Mouse (Mus musculus): ENCODE data around the gene Ralgapb.
A peak's percentile ranks its signal among the peaks of the same experiment; 100 is the strongest.
"Not testable (repeated sequence)": the region's sequence is repeated elsewhere in the genome, so short reads cannot be mapped to it uniquely, and the experiment has no call there.

Ralgapb gene

DNA sequence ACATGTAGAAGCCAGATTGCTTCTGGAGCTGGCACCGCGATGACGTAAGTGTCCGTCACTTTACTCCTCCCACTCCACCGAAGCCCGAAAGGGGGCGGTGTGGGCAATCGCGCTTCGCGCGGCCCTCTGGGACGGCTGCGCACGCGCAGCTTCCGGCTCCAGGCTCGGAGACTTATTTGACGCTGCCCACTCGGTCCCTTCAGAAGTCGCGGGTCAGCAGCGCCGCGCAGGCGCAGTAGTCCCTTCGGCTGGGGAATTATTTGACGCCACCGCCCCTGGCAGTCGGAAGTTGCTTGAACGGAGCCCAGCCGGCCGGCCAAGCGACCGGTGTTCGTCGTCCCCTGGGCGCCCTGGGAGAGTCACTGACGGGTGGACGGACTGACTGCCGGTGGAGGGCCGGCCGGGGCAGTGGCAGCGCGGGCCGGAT lies at the start of gene Ralgapb:
TSS of gene Ralgapb (plus strand) at position 254 of the 427 bp plus-strand sequence.
- peak; percentile 96 for DNase-seq (ENCODE audit: low read depth)

DNA sequence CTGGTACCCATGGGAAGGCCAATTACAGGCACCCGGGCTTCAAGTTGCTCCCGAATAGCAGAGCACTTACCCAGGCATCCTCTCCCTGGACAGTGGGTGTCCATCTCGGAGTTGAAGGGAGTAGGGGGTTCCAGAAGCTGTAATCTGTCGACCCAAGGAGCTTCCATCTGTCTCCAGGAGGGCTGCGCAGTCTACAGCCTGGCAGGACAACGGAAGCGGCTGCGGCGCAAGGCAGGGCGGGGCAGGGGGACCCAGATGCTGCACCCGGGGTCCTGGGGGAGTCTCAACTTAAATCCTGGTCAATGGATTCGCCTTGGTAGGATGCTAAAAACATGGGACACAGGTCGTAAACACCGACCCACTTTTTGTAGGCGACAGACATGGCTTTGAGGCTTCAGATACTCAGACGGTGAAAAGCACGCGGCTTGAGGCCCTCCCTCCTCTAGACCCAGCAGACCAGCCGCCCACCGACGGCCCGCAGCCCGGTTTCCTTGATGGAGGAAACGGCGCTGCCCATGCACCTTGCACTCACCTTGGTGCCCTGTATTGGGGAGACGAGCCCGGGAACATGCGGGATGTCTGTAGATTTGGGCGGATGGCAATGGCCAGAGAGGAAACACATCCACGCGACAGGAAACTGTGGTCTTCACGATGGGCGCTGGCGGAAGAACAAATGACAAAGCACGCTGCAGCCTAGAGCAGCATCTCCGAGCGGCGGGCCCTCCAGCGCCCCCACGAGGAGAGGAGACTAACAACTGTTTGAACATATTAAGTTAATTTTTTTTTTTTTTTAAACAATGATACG lies 48.6 kb upstream of the Ralgapb start:
- peak; percentile 96 for DNase-seq (ENCODE audit: low read depth)

DNA sequence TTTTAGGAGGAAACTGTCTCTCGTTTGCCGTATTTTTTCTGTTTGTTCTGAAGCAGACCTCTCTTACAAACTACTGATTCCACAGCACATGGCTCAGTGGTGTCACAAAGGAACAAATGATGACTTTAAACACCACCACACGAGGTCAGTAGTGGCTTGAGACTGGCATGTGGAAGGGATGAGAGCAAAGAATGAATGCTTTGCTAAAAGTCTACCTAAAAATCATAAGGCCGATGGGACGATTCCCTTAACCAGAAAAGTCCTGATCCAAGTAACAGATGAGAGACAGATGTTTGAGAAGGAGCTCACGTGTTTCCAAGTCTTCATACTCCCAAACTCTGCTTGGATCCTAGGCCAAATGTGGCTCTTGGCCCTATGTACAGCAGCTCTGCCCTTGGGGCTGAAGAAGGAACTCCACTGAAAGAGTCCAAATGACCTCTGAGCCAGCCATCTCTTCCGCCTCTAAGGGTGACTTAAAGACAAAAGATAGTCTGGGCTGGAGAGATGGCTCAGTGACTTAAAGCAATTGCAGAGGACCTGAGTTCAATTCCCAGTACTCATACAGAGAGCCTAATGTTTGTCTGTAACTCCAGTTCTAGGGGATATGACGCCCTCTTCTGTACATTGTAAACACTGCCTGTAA lies 47.8 kb upstream of the Ralgapb start:
- DNase-seq (ENCODE audit: low read depth), result no peak

DNA sequence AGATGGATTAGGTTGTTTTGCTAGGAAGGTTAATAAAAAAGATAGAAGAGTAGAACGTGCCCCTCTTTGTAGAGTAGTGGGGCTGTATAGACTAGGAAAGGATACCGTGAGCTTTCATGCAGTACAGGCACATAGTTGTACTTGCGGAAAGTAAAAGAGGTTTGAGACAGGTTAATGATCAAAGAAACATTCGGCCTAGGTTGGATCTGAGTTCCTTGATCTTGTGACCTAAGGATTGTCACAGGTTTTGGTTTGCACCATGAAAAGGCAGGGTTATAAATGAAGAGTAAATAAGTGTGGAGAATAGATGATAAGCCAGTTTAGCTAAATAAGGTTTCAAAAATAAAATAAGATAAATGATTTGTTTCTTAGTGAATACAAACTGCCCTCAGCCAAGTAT lies 45.5 kb upstream of the Ralgapb start:
- no peak for DNase-seq (ENCODE audit: low read depth)

- no peak for DNase-seq (ENCODE audit: low read depth)
Measured at GRCm38 (mm10) chr2:158365099-158365850, 44.4 kb upstream of the Ralgapb start.

DNA sequence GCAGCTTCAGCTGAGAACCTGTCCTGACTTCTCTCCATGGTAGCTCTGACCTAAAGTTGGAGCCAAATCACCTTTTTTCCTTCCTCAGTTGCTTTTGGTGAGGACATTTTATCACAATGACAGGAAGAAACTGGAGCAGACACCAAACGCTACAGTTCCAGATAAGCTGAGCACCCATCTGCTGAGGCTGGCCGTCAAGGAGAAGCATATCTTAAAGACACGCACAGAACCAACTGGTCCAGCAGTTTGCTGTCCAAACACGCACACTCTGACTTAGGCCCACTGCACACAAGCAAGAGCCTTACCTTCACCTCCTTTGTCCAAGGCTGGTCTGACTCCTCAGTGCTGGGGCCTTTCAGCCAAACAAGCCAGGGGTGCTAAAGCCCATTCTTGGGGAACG lies 42.0 kb upstream of the Ralgapb start:
- DNase-seq (ENCODE audit: low read depth), result no peak

GRCm38 (mm10) chr2:158368313-158368712 lies 41.3 kb upstream of the Ralgapb start:
- no peak for DNase-seq (ENCODE audit: low read depth)

- no peak for DNase-seq (ENCODE audit: low read depth)
Measured at GRCm38 (mm10) chr2:158369474-158370172, 40.0 kb upstream of the Ralgapb start.

- no peak for DNase-seq (ENCODE audit: low read depth)
Measured at GRCm38 (mm10) chr2:158370173-158370550, 39.5 kb upstream of the Ralgapb start.

DNA sequence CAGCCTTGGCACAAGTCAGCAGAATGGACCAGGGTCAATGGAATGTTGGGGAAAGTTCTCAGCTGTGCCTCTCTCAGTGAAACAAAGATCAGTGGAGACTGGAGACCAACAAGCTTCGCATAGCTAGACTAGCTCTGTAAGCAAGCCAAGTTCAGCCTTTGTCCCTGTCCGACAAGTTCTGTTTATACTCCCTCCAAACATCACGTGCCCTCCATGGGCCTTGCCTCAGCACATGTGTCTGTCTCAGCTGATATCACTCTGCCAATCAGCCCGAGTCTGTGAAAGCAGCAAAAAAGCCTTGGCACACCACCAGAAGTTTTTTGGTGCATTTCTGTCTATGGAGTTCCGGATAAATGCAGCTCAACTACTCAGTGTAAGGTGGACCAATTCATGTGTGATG lies 36.6 kb upstream of the Ralgapb start:
- no peak for DNase-seq (ENCODE audit: low read depth)

- DNase-seq (ENCODE audit: low read depth), result no peak
Measured at GRCm38 (mm10) chr2:158373516-158373915, 36.1 kb upstream of the Ralgapb start.

DNA sequence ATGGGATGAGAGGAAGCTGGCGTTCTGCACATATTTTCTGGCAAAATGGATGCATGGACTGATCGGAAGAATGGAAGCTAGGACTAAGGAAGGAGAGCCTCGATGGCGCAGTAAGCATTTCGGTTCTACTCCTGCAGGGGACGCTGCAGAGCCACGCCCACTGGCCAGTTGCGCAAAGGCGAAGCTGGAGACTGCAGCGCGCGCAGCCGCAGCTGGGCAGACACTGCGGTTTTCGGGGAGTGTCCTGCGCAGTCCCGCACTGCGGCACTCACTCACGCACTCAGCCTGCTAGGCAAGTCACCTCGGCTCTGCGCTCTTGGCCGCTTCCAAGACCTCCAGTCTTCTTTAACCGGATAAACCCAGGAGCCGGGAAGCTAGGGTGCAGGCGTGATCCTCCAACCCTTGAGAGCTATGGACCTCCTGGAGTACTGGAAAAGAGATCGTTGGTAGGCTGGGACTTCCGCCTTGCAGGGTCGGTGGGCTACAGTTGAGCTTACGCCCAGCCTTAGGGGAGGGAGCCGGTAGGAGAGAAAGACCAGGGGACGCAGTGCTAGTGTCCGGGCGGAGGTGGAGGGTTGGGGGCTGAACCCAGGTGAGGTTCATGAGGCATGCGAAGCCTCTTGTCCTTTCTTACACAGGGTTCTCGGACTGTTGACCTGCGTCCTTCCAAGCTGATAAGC lies 34.1 kb upstream of the Ralgapb start, which contains the start of gene Snhg11:
TSS of gene Snhg11 (plus strand) at position 196 of the 680 bp plus-strand sequence.
- DNase-seq (ENCODE audit: low read depth), result no peak

DNA sequence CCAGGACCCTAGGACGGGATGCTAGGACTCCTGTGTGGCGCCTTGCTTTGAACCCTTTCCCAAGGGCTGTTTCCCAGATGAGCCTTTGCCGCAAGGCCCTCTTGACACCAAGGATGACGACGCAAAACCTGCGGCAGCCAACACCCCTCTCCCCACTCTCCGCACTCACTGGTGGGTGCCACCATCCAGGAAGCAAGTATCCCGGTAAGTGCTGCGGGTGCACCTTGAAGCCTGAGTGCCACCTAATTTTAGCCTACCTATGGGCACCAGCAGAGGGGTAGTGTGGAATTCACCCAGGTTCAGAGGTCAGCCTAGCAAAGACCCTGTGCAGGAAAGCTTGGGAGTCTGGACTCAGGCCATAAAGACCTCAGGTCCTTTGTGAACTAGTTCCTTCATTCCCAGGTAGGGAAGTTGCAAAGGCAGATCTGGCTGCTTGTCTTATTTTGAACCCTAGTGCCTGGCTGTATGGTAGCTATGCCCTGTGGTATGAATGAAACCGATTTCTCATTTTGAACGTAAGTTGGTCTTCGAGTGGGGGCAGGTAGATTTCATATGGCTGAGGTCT lies 33.4 kb upstream of the Ralgapb start:
- DNase-seq (ENCODE audit: low read depth), result no peak

- DNase-seq (ENCODE audit: low read depth), result no peak
Measured at GRCm38 (mm10) chr2:158376798-158377197, 32.9 kb upstream of the Ralgapb start.

- no peak for DNase-seq (ENCODE audit: low read depth)
Measured at GRCm38 (mm10) chr2:158377811-158378210, 31.8 kb upstream of the Ralgapb start.

DNA sequence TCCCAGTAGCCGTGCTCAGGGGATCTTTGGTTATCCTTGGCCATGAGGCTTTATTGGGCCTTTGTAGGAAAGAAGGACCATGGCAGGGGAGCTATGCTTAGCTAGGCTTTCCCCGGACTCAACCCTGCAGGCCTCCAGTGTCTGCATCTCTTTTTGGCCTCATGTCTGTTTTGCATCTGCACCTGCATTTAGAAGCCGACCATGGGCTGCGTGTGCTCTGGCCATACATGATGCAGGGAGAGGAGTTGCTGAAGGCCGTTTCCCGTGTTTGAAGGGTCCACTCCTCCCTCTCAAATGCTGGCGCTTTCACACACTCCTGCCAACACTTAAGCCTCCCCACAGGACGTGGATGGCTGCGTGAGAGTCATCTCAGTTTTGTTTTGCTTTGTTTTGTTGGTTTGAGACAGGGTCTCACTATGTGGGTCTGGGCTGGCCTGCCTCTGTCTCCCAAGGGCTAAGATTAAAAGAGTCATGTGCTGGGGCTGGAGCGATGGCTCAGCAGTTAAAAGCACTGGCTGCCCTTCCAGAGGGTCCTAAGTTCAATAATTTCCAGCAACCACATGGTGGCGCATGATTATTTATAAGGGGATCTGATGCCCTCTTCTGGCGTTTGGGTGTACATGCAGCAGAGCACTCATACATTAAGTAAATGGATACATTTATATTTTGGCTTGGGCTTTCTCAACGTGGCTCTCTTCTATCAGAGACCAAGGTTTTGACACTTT lies 30.1 kb upstream of the Ralgapb start:
- peak; percentile 92 for DNase-seq (ENCODE audit: low read depth)

DNA sequence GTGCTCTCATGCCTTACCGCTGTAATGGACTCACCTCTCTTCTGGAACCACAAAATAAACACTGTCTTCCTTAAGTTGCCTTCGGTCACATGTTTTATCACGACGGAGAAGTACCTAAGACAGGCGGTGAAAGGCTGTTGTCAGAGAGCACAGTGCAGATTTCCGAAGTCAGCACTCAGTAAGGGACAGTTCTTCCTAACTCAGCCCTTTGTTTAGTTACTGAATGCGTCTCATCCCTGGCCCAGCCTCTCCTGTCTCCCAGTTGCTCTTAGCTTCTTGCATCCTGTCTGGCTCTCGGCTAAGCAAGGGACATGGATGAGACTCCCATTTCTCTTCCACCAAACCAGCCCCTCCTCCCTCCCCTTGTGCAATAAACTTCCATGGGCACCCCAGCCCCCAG lies 23.6 kb upstream of the Ralgapb start:
- DNase-seq (ENCODE audit: low read depth), result no peak

DNA sequence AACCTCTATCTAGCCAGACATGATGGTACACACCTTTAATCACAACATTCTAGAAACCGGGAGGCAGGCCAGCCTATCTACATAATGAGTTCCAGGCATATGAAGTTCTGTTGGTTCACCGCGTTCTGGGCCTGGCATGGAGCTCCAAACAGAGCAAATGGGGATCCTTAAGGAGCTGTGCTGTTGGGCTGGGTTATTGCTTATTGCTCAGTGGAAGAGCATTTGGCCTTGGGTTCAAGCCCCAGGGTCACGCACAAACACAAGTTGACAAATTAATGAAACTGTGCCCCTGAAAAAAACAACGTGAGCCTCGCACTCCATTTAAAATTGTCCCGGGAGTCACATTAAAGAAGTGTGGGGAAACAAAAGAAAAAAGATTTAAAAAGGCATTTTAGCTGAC lies 20.2 kb upstream of the Ralgapb start:
- no peak for DNase-seq (ENCODE audit: low read depth)

DNA sequence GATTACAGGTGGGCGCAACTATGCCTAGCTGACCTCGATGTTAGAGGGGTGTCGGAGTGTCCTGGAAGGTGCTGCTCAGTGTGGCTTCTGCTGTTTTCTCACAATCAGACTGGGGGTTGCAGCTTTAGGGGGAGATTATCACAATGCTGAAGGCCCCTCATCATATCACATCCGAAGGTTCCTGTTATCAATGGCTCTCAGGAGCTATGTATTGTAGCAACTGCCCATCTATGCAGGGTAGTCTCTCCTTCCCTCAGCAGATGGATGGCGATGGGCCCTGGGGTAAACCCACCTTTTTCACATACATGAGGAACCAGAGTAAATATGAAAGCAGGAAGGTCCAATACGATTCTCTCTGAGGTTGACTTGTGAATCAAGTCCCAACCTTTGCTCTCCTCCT lies 13.3 kb upstream of the Ralgapb start:
- DNase-seq (ENCODE audit: low read depth), result no peak

GRCm38 (mm10) chr2:158397140-158397539 lies 12.5 kb upstream of the Ralgapb start:
- DNase-seq (ENCODE audit: low read depth), result not testable (repeated sequence)

DNA sequence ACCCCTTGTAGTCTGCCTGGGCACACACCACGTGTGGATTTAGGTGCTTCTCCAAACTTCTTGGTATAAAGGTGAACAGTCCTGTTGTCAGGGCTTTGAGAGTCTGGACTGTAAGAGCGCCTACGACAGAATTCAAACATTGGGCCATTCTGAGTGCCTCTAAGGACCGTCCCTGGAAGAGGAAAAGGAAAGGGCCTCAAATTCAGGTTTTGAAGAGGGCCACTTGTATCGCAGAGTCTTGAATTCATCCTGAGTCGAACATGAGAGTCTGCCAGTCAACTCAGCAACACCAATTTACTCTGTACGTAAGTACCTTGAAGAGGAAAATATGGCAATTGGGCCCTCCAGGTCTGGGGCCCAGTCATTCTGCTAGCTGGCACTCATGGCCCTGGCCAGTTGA lies 6.7 kb upstream of the Ralgapb start:
- no peak for DNase-seq (ENCODE audit: low read depth)
